Mouse (Mus musculus) lung, adult 2 months (tissue): ENCODE data around the gene Mmrn2.

Experiments used
- CTCF ChIP-seq: fragments of 200-500 bp; IDR thresholded peaks from 2 replicates; pipeline ENCODE4 v1.5.1; 2011; ENCODE audit warnings: mild to moderate bottlenecking, low read length, control low read depth; ENCODE audit not compliant: insufficient read depth
- POLR2A ChIP-seq: fragments of 200-500 bp; IDR thresholded peaks from 2 replicates; pipeline ENCODE4 v1.6.1; 2011; ENCODE audit warnings: low read depth, mild to moderate bottlenecking, control low read depth, low read length, borderline replicate concordance; ENCODE audit errors: extremely low read depth

DNA sequence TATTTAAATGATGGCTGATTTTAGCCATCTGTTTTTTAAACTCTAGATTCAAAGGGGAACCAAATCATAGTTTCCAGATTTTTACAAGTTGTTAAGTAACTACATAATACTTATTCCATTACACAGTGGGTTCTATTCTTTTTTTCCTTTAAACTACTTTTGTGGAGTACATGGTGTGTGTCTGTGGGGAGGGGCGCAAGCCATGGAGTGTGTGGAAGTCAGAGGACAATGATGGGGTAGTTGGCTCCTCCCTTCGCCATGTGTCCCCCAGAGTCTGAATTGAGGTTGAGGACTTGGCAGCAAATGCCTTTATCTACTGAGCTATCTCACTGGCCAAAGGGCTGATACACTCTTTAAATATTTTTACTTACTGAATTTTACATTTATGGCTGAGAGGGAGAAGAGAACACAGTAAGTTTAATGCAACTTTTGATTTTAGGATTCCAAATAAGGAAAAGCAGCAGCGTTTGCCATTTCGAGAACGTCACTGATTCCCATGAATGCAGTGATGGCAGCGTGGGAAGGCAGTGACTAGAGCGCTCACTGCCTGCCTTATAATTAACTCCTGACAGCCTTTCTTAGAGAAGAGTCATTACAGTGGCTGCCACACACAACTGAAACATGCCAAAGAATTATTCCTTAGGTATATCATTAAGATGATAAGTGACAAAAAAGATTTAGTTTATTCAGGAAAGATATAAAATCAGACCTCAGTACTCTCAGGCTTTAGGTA is 37.1 kb downstream of the Mmrn2 start:
- TF ChIP-seq CTCF (no peak), POLR2A (no peak)
